Mouse (Mus musculus): ENCODE data around the gene Rgs3. TPM values are rescaled to one million over a fixed set of nuclear protein-coding genes. Genes with fewer than 3 reads are reported as not detected.

Rgs3 gene
- total and polyA plus RNA-seq, 3 experiments = not detected

DNA sequence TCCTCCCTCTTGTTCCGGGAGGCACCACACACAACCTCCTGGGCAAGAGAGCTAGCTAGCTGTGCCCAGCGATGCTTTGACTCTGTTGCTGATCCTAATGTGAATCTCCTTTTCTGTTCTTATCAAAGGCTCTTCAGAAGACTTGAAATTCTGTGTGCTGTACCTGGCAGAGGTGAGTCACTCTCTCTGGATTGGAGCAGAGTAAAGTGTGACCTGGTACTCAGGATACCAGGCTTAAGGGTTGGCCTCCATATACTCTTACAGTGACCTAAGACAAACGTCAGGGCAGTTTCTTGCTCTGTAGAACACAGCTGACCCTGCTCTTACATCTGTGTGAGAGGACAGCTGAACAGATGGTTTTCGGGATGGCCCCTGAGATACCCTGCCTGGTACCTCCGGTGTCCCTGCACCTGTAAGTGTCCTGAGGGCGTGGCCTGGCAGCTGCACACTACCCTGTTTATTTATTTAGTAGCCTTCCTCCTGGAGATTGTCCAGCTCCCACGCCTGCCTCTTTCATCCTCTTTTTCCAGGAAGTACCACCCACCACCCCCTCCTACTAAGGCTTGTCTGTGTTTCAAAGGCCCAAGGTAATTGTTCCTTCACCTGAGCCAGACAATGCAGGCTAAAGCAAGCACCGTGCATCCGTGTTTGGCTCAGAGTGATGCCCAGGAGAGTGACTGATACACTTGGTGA is 87.1 kb downstream of the Rgs3 start:
- Histone ChIP-seq H3K9ac (ENCODE audit: control insufficient read depth, low read depth, low read length, poor library complexity, severe bottlenecking) (no peak overlapping the region), H3K36me3 (ENCODE audit: control insufficient read depth in 1 of 2, insufficient read depth in 2 of 2, low read length in 2 of 2) (no peaks in the 10 kb centered on the region), H3K27ac (ENCODE audit: control insufficient read depth, low read depth, low read length) (no peak overlapping the region), H3K79me2 (ENCODE audit: control insufficient read depth, insufficient read depth, low read length, poor library complexity) (no peaks in the 10 kb centered on the region), H3K27me3 (ENCODE audit: control insufficient read depth in 1 of 2, insufficient read depth in 2 of 2, low read length in 2 of 2) (no peaks in the 10 kb centered on the region), H3K4me3 (ENCODE audit: control insufficient read depth in 1 of 2, insufficient read depth in 1 of 2, low read depth in 2 of 2, low read length in 2 of 2) (no peak overlapping the region), H3K4me1 (ENCODE audit: control insufficient read depth in 1 of 2, insufficient read depth in 2 of 2, low read length in 2 of 2) (no peaks in the 10 kb centered on the region), H3K9me3 (replicated peaks; ENCODE audit: insufficient read depth, low read length) (no peaks in the 10 kb centered on the region)
- TF ChIP-seq POLR2A (IDR thresholded peaks at IDR 0.05; ENCODE audit: control insufficient read depth in 1 of 2, insufficient read depth in 1 of 2, low read depth in 1 of 2, low read length in 2 of 2, poor library complexity in 1 of 2) (no peak), ZMIZ1 (IDR thresholded peaks at IDR 0.05; ENCODE audit: low read depth, low read length) (no peak), UBTF (IDR thresholded peaks at IDR 0.05; ENCODE audit: borderline replicate concordance, insufficient read depth, low read depth, low read length) (no peak), ZKSCAN1 (IDR thresholded peaks at IDR 0.05; ENCODE audit: low read depth, low read length) (no peak), ELF1 (IDR thresholded peaks at IDR 0.05; ENCODE audit: low read depth, low read length) (no peak), BHLHE40 (IDR thresholded peaks at IDR 0.05; ENCODE audit: borderline replicate concordance, low read depth, low read length) (no peak), E2F4 (IDR thresholded peaks at IDR 0.05; ENCODE audit: borderline replicate concordance, low read depth, low read length) (no peak), CHD2 (IDR thresholded peaks at IDR 0.05; ENCODE audit: low read length) (no peak), JUND (IDR thresholded peaks at IDR 0.05; ENCODE audit: low read depth, low read length) (no peak), MAZ (IDR thresholded peaks at IDR 0.05; ENCODE audit: low read depth, low read length) (no peak), NELFE (IDR thresholded peaks at IDR 0.05; ENCODE audit: low read depth, low read length) (no peak), USF1 (IDR thresholded peaks at IDR 0.05; ENCODE audit: low read depth, low read length) (no peak), MYB (IDR thresholded peaks at IDR 0.05; ENCODE audit: low read depth, low read length) (no peak), MXI1 (IDR thresholded peaks at IDR 0.05; ENCODE audit: low read depth, low read length) (no peak), RCOR1 (IDR thresholded peaks at IDR 0.05; ENCODE audit: low read depth, low read length) (no peak), RAD21 (IDR thresholded peaks at IDR 0.05; ENCODE audit: low read depth, low read length) (no peak), CTCF (IDR thresholded peaks at IDR 0.05 in 2 of 3, conservative IDR thresholded peaks at IDR 0.05 in 1 of 3; ENCODE audit: control insufficient read depth in 1 of 3, insufficient read depth in 1 of 3, low read depth in 2 of 3, low read length in 3 of 3, poor library complexity in 1 of 3, severe bottlenecking in 1 of 3) (no peak), NRF1 (IDR thresholded peaks at IDR 0.05; ENCODE audit: insufficient read depth, low read depth, low read length, poor library complexity, severe bottlenecking) (no peak)
- no peak for DNase-seq (ENCODE audit: low read depth, low spot score)

DNA sequence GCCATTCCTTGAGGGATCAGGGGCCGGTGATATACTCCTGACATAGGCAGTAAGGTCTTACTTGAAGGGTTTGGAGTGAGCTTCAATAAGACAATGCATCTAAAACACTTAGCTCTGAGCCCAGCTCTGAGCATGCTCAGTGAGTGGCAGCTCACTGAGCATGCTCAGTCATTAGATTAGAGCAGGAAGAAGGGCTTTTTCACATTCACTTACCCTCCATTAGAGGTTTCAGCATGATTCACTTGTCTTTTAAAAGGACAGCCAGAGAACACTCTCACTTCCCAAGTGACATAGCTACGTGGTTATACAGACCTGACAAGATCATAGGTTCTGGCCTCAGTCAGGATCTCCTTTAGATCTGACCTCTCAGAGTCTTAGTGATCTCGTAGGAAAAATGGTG is 89.2 kb downstream of the Rgs3 start:
- no peaks in the 10 kb centered on the region for H3K79me2 ChIP-seq (ENCODE audit: control insufficient read depth, insufficient read depth, low read length, poor library complexity)
- H3K9ac ChIP-seq (ENCODE audit: control insufficient read depth, low read depth, low read length, poor library complexity, severe bottlenecking) = no peak overlapping the region
- H3K4me3 ChIP-seq (ENCODE audit: control insufficient read depth in 1 of 2, insufficient read depth in 1 of 2, low read depth in 2 of 2, low read length in 2 of 2) = no peak overlapping the region
- H3K9me3 ChIP-seq (replicated peaks; ENCODE audit: insufficient read depth, low read length) = no peaks in the 10 kb centered on the region
- H3K4me1 ChIP-seq (ENCODE audit: control insufficient read depth in 1 of 2, insufficient read depth in 2 of 2, low read length in 2 of 2) = no peaks in the 10 kb centered on the region
- no peaks in the 10 kb centered on the region for H3K36me3 ChIP-seq (ENCODE audit: control insufficient read depth in 1 of 2, insufficient read depth in 2 of 2, low read length in 2 of 2)
- H3K27me3 ChIP-seq (ENCODE audit: control insufficient read depth in 1 of 2, insufficient read depth in 2 of 2, low read length in 2 of 2) = no peaks in the 10 kb centered on the region
- H3K27ac ChIP-seq (ENCODE audit: control insufficient read depth, low read depth, low read length) = no peak overlapping the region
- no peak for TF ChIP-seq RAD21 (IDR thresholded peaks at IDR 0.05; ENCODE audit: low read depth, low read length)
- TF ChIP-seq CTCF (IDR thresholded peaks at IDR 0.05 in 2 of 3, conservative IDR thresholded peaks at IDR 0.05 in 1 of 3; ENCODE audit: control insufficient read depth in 1 of 3, insufficient read depth in 1 of 3, low read depth in 2 of 3, low read length in 3 of 3, poor library complexity in 1 of 3, severe bottlenecking in 1 of 3) = no peak
- no peak for TF ChIP-seq MXI1 (IDR thresholded peaks at IDR 0.05; ENCODE audit: low read depth, low read length)
- no peak for TF ChIP-seq ZMIZ1 (IDR thresholded peaks at IDR 0.05; ENCODE audit: low read depth, low read length)
- no peak for TF ChIP-seq E2F4 (IDR thresholded peaks at IDR 0.05; ENCODE audit: borderline replicate concordance, low read depth, low read length)
- TF ChIP-seq TAL1 (IDR thresholded peaks at IDR 0.05; ENCODE audit: low read length) = no peak
- DNase-seq (ENCODE audit: low read depth, low spot score) = no peak
